Mouse (Mus musculus): ENCODE data around the gene Car10. TPM values are rescaled to one million over a fixed set of nuclear protein-coding genes. Genes with fewer than 3 reads are reported as not detected.

The Car10 gene
- polyA plus RNA-seq (2015; fragmentation: Nextera tagmentation; extraction: Ambion mirVana): 0.13 and 0.31 TPM in 2 replicates

- no peak within 1 kb of the TSS for H3K27ac ChIP-seq (ENCODE audit: low read length)
- 0 out of 2 replicates have a peak, but pooled peaks cover 8% of the 10 kb centered on the region for H3K4me1 ChIP-seq (ENCODE audit: control insufficient read depth, insufficient read depth, low read length)
- peaks cover 52% of the 10 kb centered on the region for H3K27me3 ChIP-seq (ENCODE audit: control insufficient read depth, insufficient read depth, low read length)
- no peak for ATAC-seq (ENCODE audit: insufficient read depth, low FRiP score)
- H3K4me2 ChIP-seq (ENCODE audit: low read depth, low read length): peak within 1 kb of the TSS; percentile 60
- no peak within 1 kb of the TSS for H3K9ac ChIP-seq (ENCODE audit: low read length)
- no peaks in the 10 kb centered on the region for H3K9me3 ChIP-seq (replicated peaks; ENCODE audit: control insufficient read depth, low read length)
- under 1% methylated on average over 46 of the region's 48 CpGs for WGBS
- no peaks in the 10 kb centered on the region for H3K36me3 ChIP-seq (ENCODE audit: control insufficient read depth, insufficient read depth, low read length)
- peak within 1 kb of the TSS; percentile 42 for H3K4me3 ChIP-seq (replicated peaks; ENCODE audit: low read length)
Observed at GRCm38 (mm10) chr11:93097941-93098828, at the start of gene Car10. Car10 (plus strand) TSS chr11:93098028.

DNA sequence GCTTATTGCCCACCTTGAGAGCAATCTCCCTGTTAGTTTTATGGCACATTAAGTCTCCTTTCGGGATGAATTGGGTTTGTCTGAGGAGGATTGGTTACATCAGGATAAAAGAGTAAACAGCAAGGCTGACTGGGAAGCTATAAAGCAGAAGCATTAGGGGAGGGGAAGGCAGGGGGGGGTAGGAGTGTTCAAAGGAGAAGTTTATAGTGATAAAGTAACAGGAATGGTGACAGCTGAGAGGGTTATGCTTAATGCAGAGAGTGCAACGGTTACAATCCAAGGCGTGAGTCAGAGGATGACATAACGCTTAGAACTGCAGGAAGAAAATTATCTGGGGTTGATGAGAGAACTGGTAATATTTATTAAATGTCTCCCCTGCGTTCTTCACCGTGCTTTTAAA lies 32.8 kb upstream of the Car10 start:
- H3K4me1 ChIP-seq (ENCODE audit: control insufficient read depth, insufficient read depth, low read length): no peaks in the 10 kb centered on the region
- H3K4me2 ChIP-seq (ENCODE audit: low read depth, low read length): no peak overlapping the region
- ATAC-seq (ENCODE audit: insufficient read depth, low FRiP score): no peak
- no peaks in the 10 kb centered on the region for H3K36me3 ChIP-seq (ENCODE audit: control insufficient read depth, insufficient read depth, low read length)
- no peak overlapping the region for H3K4me3 ChIP-seq (replicated peaks; ENCODE audit: low read length)
- H3K27ac ChIP-seq (ENCODE audit: low read length): no peak overlapping the region
- WGBS: 35% methylated on average over 6 of the region's 6 CpGs
- no peaks in the 10 kb centered on the region for H3K27me3 ChIP-seq (ENCODE audit: control insufficient read depth, insufficient read depth, low read length)
- no peak overlapping the region for H3K9ac ChIP-seq (ENCODE audit: low read length)
- H3K9me3 ChIP-seq (replicated peaks; ENCODE audit: control insufficient read depth, low read length): no peaks in the 10 kb centered on the region

- WGBS: 65% methylated on average over 3 of the region's 3 CpGs
- no peak overlapping the region for H3K9ac ChIP-seq (ENCODE audit: low read length)
- H3K9me3 ChIP-seq (replicated peaks; ENCODE audit: control insufficient read depth, low read length): no peaks in the 10 kb centered on the region
- H3K27me3 ChIP-seq (ENCODE audit: control insufficient read depth, insufficient read depth, low read length): no peaks in the 10 kb centered on the region
- no peaks in the 10 kb centered on the region for H3K4me1 ChIP-seq (ENCODE audit: control insufficient read depth, insufficient read depth, low read length)
- H3K4me3 ChIP-seq (replicated peaks; ENCODE audit: low read length): no peak overlapping the region
- H3K27ac ChIP-seq (ENCODE audit: low read length): no peak overlapping the region
- ATAC-seq (ENCODE audit: insufficient read depth, low FRiP score): no peak
- no peak overlapping the region for H3K4me2 ChIP-seq (ENCODE audit: low read depth, low read length)
- H3K36me3 ChIP-seq (ENCODE audit: control insufficient read depth, insufficient read depth, low read length): no peaks in the 10 kb centered on the region
Observed at GRCm38 (mm10) chr11:93065656-93066181, 32.1 kb upstream of the Car10 start.

GRCm38 (mm10) chr11:93095588-93095987 lies 2.2 kb upstream of the Car10 start:
- ATAC-seq (ENCODE audit: insufficient read depth, low FRiP score): no peak
- WGBS: 14% methylated on average over 2 of the region's 2 CpGs
- Histone ChIP-seq H3K4me2 (ENCODE audit: low read depth, low read length) (no peak overlapping the region), H3K9me3 (replicated peaks; ENCODE audit: control insufficient read depth, low read length) (no peaks in the 10 kb centered on the region), H3K4me1 (ENCODE audit: control insufficient read depth, insufficient read depth, low read length) (0 out of 2 replicates have a peak, but pooled peaks cover 8% of the 10 kb centered on the region), H3K36me3 (ENCODE audit: control insufficient read depth, insufficient read depth, low read length) (no peaks in the 10 kb centered on the region), H3K4me3 (replicated peaks; ENCODE audit: low read length) (no peak overlapping the region), H3K27ac (ENCODE audit: low read length) (no peak overlapping the region), H3K27me3 (ENCODE audit: control insufficient read depth, insufficient read depth, low read length) (peaks cover 40% of the 10 kb centered on the region), H3K9ac (ENCODE audit: low read length) (no peak overlapping the region)

DNA sequence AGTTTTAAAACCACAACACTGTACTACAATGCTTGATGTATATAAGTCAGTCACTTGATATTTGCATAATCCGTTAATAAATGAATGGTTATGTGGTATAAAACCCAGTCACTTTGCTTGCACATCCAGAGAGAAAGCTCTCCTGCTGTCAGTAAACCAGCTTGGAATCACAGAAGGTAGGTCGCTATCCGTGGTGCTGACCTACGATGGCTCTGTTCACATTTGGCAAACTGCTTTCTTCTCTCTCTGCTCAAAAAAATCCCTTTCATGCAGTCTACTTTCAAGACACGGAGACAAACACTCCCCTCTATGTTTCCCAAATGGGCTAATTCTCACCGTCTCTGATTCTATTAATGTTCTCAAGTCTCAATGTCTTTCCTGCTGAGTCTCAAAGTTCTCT lies 827 bp upstream of the Car10 start:
- Histone ChIP-seq H3K27me3 (ENCODE audit: control insufficient read depth, insufficient read depth, low read length) (peaks cover 49% of the 10 kb centered on the region), H3K9ac (ENCODE audit: low read length) (no peak overlapping the region), H3K36me3 (ENCODE audit: control insufficient read depth, insufficient read depth, low read length) (no peaks in the 10 kb centered on the region), H3K4me3 (replicated peaks; ENCODE audit: low read length) (no peak overlapping the region), H3K9me3 (replicated peaks; ENCODE audit: control insufficient read depth, low read length) (no peaks in the 10 kb centered on the region), H3K27ac (ENCODE audit: low read length) (no peak overlapping the region), H3K4me2 (ENCODE audit: low read depth, low read length) (no peak overlapping the region), H3K4me1 (ENCODE audit: control insufficient read depth, insufficient read depth, low read length) (0 out of 2 replicates have a peak, but pooled peaks cover 8% of the 10 kb centered on the region)
- no peak for ATAC-seq (ENCODE audit: insufficient read depth, low FRiP score)
- WGBS: under 1% methylated on average over 6 of the region's 6 CpGs

DNA sequence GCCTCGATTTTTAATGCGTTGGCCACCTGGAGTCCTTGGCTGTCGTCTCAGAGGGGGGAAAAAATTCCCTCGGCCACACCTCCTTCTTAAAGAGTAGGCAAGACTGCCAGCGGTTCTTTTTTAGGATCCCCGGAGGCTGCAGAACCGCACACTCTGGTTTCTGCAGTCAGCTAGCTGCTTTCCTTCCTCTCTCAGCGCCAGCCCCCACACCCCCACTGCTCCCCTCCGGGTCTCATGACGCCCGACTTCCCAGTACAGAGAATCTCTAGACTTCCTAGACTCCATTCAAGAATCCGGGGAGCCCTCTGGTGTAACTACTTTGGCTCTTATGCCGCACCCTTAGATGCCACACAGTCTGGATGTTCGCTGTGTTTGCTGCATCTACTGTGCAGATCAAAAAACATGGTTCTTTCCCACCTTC lies 387 bp upstream of the Car10 start:
- Histone ChIP-seq H3K9me3 (replicated peaks; ENCODE audit: control insufficient read depth, low read length) (no peaks in the 10 kb centered on the region), H3K4me2 (ENCODE audit: low read depth, low read length) (no peak overlapping the region), H3K27ac (ENCODE audit: low read length) (no peak overlapping the region), H3K27me3 (ENCODE audit: control insufficient read depth, insufficient read depth, low read length) (peaks cover 52% of the 10 kb centered on the region), H3K9ac (ENCODE audit: low read length) (no peak overlapping the region), H3K4me3 (replicated peaks; ENCODE audit: low read length) (no peak overlapping the region), H3K4me1 (ENCODE audit: control insufficient read depth, insufficient read depth, low read length) (0 out of 2 replicates have a peak, but pooled peaks cover 8% of the 10 kb centered on the region), H3K36me3 (ENCODE audit: control insufficient read depth, insufficient read depth, low read length) (no peaks in the 10 kb centered on the region)
- ATAC-seq (ENCODE audit: insufficient read depth, low FRiP score): no peak
- WGBS: 7% methylated on average over 14 of the region's 14 CpGs

DNA sequence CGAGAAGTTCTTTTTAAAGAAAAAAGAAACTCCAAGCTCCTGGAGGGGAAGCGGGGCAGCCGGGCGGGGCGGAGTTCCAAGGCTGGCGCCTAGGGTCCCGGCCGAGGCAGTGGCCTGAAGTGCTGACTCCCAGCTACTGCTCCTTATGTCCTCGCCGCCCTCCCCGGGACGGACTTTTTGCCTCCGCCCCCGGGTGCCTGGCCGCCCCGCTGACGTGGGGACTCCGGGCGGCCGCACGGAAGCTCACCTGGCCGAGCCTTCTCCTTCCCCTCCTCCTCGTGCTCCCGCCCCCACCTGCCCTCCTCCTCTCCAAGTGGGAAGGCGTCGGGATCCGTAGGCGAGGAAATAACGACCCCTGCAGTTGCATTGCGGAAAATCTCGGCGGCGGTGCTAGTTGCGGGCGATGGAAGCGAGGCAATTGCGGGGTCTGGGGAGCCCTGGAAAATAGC lies 1.1 kb downstream of the Car10 start:
- no peak overlapping the region for H3K27ac ChIP-seq (ENCODE audit: low read length)

DNA sequence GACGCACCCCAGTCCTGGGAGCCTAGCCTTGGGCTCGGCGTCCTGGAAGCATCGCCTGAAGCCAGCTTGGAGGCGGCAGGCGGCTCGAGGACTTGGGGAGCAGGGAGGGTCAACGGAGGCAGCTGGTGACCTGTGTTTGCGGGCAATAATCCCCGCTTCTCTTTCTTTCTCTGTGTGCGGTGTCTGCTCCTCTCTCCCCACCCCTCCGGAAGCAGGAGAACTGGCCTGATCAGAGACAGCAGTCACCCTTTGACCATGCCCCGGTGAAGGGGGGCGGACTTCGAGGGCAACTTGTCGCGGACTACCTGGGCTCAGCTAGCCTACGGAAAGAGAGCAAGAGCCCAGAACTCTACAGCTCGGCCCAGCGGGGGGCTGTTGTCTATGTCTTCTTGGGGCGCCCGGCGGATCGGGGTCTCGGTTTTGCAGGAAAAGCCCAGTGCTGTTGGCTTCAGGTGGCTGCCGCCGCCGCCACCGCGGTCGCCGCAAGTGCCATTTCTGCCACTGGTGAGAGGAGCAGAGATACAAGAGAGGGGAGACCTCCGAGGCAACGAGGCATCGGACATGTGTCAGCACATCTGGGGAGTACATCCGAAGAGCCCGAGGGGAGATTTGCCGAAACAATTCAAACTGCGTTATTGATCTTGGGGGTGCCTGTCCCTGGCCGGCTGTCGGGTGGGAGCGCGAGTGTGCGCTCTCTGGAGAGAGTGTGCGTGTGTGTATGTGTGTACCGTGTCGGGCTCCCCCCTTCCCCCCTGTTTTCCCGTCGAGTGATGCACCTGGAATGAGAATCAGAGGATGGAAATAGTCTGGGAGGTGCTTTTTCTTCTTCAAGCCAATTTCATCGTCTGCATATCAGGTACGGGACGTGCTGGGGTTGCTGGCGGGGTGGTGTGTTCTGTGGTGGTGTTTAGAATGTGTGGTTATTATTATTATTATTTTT lies 1.9 kb downstream of the Car10 start:
- no peaks in the 10 kb centered on the region for H3K36me3 ChIP-seq (ENCODE audit: control insufficient read depth, insufficient read depth, low read length)
- 0 out of 2 replicates have a peak, but pooled peaks cover 8% of the 10 kb centered on the region for H3K4me1 ChIP-seq (ENCODE audit: control insufficient read depth, insufficient read depth, low read length)
- WGBS: 2% methylated on average over 52 of the region's 53 CpGs
- no peak overlapping the region for H3K27ac ChIP-seq (ENCODE audit: low read length)
- ATAC-seq (ENCODE audit: insufficient read depth, low FRiP score): no peak
- no peak overlapping the region for H3K9ac ChIP-seq (ENCODE audit: low read length)
- H3K27me3 ChIP-seq (ENCODE audit: control insufficient read depth, insufficient read depth, low read length): peaks cover 52% of the 10 kb centered on the region
- peak overlapping the region; percentile 60 for H3K4me2 ChIP-seq (ENCODE audit: low read depth, low read length)
- peak overlapping the region; percentile 42 for H3K4me3 ChIP-seq (replicated peaks; ENCODE audit: low read length)
- no peaks in the 10 kb centered on the region for H3K9me3 ChIP-seq (replicated peaks; ENCODE audit: control insufficient read depth, low read length)

More for the DNA sequence above, 1.1 kb downstream of the Car10 start:
- Histone ChIP-seq H3K4me3 (replicated peaks; ENCODE audit: low read length) (peak overlapping the region; percentile 42), H3K4me1 (ENCODE audit: control insufficient read depth, insufficient read depth, low read length) (0 out of 2 replicates have a peak, but pooled peaks cover 8% of the 10 kb centered on the region), H3K27me3 (ENCODE audit: control insufficient read depth, insufficient read depth, low read length) (peaks cover 52% of the 10 kb centered on the region), H3K4me2 (ENCODE audit: low read depth, low read length) (peak overlapping the region; percentile 60), H3K36me3 (ENCODE audit: control insufficient read depth, insufficient read depth, low read length) (no peaks in the 10 kb centered on the region), H3K9ac (ENCODE audit: low read length) (no peak overlapping the region), H3K9me3 (replicated peaks; ENCODE audit: control insufficient read depth, low read length) (no peaks in the 10 kb centered on the region)
- WGBS: 1% methylated on average over 37 of the region's 37 CpGs
- no peak for ATAC-seq (ENCODE audit: insufficient read depth, low FRiP score)

All from stomach, embryonic 16.5 days (tissue).